Mouse (Mus musculus): Measurements from ENCODE around the gene Dupd1. TPM values are rescaled to one million over a fixed set of nuclear protein-coding genes. Genes with fewer than 3 reads are reported as not detected.
A peak's percentile ranks its signal among the peaks of the same experiment; 100 is the strongest.

The Dupd1 gene
- under 1 TPM; 0.22 to 0.26 TPM for total RNA-seq (2021)
- long read RNA-seq, experiment 1, partial matches to known transcripts: 0 of 1 reads
- long read RNA-seq, experiment 1, other reads (novel, unspliced or antisense): 0 of 1 reads
- long read RNA-seq, experiment 2: 0 reads

- no peak for DNase-seq
Measured at GRCm38 (mm10) chr14:21714486-21714885, at the start of gene Dupd1. TSS of gene Dupd1 (minus strand) at chr14:21714576.

GRCm38 (mm10) chr14:21763736-21764135, 49.4 kb upstream of the Dupd1 start:
- DNase-seq: no peak

GRCm38 (mm10) chr14:21761560-21761959, 47.2 kb upstream of the Dupd1 start:
- no peak for DNase-seq

- DNase-seq: no peak
Measured at GRCm38 (mm10) chr14:21753367-21753766, 39.0 kb upstream of the Dupd1 start.

- DNase-seq: no peak
Measured at GRCm38 (mm10) chr14:21752411-21752810, 38.0 kb upstream of the Dupd1 start.

GRCm38 (mm10) chr14:21750881-21751542, 36.6 kb upstream of the Dupd1 start, which contains the start of gene Dusp13:
TSS of gene Dusp13 (minus strand) at chr14:21751181.
- peak; percentile 73 to 78 for DNase-seq

- peak; percentile 87 to 89 for DNase-seq
Measured at GRCm38 (mm10) chr14:21750008-21750880, 35.9 kb upstream of the Dupd1 start, which contains the start of gene Samd8. TSS of gene Samd8 (plus strand) at chr14:21750531.

GRCm38 (mm10) chr14:21748142-21748870, 33.9 kb upstream of the Dupd1 start:
- DNase-seq: peak; percentile 38 to 84

GRCm38 (mm10) chr14:21747436-21748141, 33.2 kb upstream of the Dupd1 start:
- no peak for DNase-seq

GRCm38 (mm10) chr14:21746846-21747245, 32.5 kb upstream of the Dupd1 start:
- no peak for DNase-seq

- no peak for DNase-seq
Measured at GRCm38 (mm10) chr14:21746251-21746650, 31.9 kb upstream of the Dupd1 start.

- no peak for DNase-seq
Measured at GRCm38 (mm10) chr14:21745149-21745548, 30.8 kb upstream of the Dupd1 start.

GRCm38 (mm10) chr14:21744169-21744568, 29.8 kb upstream of the Dupd1 start:
- no peak for DNase-seq

- DNase-seq: no peak
Measured at GRCm38 (mm10) chr14:21742441-21742840, 28.1 kb upstream of the Dupd1 start.

GRCm38 (mm10) chr14:21741786-21742185, 27.4 kb upstream of the Dupd1 start:
- DNase-seq: peak; percentile 76 to 92

GRCm38 (mm10) chr14:21741314-21741713, 26.9 kb upstream of the Dupd1 start:
- DNase-seq: no peak

- no peak for DNase-seq
Measured at GRCm38 (mm10) chr14:21740345-21740744, 26.0 kb upstream of the Dupd1 start.

- no peak for DNase-seq
Measured at GRCm38 (mm10) chr14:21733131-21733905, 18.9 kb upstream of the Dupd1 start.

GRCm38 (mm10) chr14:21729936-21730335, 15.6 kb upstream of the Dupd1 start:
- no peak for DNase-seq

GRCm38 (mm10) chr14:21729031-21729732, 14.8 kb upstream of the Dupd1 start:
- DNase-seq: no peak

All from heart, adult 18-20 months (tissue).